Mouse (Mus musculus): ENCODE measurements at regions not wholly inside any gene's neighbourhood (a gene's known extent, or its start where the extent isn't known, plus 50 kb on each side); places are given as distances from the start of the nearest gene placed in this dataset.
"Not testable (repeated sequence)": the region's sequence is repeated elsewhere in the genome, so short reads cannot be mapped to it uniquely, and the experiment has no call there.

DNA sequence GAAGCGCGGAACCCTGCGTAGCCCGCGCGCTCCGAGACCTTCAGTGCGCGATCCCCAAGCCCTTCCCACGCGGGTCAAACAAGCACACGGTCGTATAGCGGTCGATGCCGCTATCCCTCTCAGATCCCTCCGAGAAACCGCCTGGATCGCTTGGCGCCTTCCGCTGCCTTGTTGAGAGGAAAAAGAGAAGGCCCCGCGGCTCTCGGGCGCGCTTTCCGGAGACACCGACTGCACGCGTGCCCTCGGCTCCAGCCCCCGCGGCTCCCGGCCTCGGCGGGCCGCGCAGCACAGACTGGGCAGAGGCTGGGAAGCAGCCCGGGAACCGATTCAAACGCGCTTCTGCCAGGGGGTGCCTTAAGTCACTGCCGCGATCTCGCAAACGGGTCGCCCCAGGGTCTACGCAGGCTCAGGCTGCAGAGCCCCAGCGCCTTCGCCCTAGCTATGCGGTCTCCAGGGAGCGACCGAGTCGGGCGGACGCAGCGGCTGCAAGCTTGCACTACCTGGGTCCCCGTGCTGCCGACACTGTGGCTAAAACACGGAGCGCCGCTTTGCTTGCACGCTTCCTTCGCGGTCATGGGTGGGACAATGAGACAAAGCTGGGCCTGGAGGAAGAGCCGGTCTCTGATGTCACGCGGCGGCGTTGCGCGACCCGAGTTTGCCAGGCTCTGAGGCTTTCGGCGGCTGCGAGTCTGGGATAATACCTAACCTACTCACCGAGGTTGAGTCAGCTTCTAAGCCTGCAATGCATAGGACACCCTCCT, 87.3 kb downstream of the Crisp4 start:
- peak; percentile 33 to 53 for DNase-seq (ENCODE audit: low spot score in 2 of 2)

- DNase-seq (ENCODE audit: low spot score in 2 of 2) = peak in 1 of 2 experiments; percentile 24
These were observed 88.0 kb downstream of the Crisp4 start for GRCm38 (mm10) chr1:18057646-18058210.

- peak in 1 of 2 experiments; percentile 20 for DNase-seq (ENCODE audit: low spot score in 2 of 2)
These were observed 88.7 kb downstream of the Crisp4 start for GRCm38 (mm10) chr1:18057003-18057402.

DNA sequence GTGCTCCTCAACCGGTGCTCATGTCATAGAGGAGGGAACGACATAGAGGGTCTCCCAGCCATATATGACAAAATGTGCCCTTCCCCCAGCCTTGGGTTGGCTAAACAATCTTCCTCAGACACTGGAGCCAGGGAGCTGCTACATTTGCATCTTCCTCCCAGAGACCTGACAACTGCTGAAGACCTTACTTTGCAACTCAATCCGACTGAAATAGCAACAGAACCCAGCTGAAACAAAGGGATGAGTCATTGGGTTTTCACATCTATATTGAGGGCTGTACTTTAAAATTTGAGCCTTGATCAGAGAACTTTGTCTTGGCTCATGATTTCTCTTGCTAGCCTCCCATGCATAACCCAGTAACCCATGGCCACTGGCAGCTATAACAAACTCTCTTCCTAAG, 115.5 kb downstream of the Crisp4 start:
- no peak for DNase-seq (ENCODE audit: low spot score in 2 of 2)

DNA sequence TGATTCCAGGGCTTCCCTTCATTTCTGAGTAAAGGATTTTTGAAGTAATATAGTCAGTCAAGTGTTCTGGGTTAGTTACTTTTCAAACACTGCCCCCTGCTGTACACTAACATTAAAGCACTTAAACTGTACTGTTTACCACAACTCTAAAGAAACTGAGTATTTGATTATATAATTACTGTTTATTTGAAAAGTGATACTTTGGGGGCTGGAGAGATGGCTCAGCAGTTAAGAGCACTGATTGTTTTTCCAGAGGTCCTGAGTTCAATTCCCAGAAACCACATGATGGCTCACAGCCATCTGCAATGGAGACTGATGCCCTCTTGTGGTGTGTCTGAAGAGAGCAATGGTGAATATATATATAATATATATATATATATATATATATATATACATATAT, 132.8 kb downstream of the Crisp4 start:
- DNase-seq (ENCODE audit: low spot score in 2 of 2) = not testable (repeated sequence)

DNA sequence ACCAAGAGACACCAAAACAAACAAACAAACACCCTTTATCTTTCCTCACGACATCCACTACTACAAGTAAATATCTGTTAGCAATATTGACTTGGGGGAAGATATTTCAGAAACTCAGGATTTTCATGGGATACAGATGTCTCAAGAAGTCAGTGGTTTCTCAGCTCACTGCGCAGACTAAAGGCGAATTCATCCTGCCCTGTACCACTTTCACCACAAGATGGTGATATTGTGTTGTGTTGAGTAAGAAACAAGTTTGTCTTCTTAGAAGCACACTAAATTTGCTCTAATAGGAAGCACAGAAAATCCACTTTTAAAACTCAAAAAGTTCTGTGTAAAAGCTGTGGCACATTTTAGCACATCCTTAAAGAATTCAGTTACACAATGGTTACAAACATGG, 165.1 kb downstream of the Crisp4 start:
- peak; percentile 42 to 67 for DNase-seq (ENCODE audit: low spot score in 2 of 2)

DNA sequence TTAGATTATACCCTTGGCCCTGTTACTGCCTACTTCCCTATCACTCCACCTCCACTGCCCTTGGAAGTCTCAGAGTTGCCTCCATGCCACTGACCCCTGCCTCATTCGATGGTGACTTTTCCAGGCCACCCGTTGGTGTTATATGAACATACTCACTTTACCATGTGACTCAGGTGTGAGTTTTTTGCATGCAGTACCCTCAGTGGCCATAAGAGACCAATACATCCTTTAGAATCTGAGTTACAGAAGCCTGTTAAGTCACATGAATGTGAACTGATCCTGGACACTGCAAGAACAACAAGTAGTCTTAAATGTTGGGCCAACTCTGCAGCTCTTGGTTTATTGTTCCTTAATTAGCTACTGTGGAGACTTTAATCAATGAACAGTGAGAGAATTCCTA, 167.6 kb downstream of the Crisp4 start:
- DNase-seq (ENCODE audit: low spot score in 2 of 2) = no peak

DNA sequence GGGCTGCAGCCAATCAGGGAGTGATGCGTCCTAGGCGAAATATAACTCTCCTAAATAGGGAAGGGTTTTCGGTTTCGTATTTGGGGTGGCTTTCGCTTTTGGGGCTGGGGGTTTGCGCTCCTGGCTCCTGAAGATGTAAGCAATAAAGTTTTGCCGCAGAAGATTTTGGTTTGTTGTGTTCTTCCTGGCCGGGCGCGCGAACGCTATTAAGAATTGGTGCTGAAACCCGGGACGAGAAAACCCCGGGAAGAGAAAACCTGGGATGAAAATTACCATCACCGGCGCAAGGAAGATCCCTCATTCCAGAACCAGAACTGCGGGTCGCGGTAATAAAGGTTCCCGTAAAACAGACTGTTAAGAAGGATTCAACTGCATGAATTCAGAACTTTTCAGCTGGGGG, 188.8 kb downstream of the Crisp4 start:
- DNase-seq (ENCODE audit: low spot score in 2 of 2) = peak in 1 of 2 experiments; percentile 20

GRCm38 (mm10) chr1:17932108-17932810, 213.4 kb downstream of the Crisp4 start:
- not testable (repeated sequence) for DNase-seq (ENCODE audit: low spot score in 2 of 2)

Data from right cerebral cortex, postnatal 10 days (tissue).